Mouse (Mus musculus) T-cell, adult 2 months (primary cell): ENCODE data around the gene Snx11.
A peak's percentile ranks its signal among the peaks of the same experiment; 100 is the strongest.
"Not testable (repeated sequence)": the region's sequence is repeated elsewhere in the genome, so short reads cannot be mapped to it uniquely, and the experiment has no call there.

ENCODE experiments used
- DNase-seq: peaks from one replicate; pipeline ENCODE4 v3.0.0; 2022; ENCODE audit warnings: low spot score

Snx11 gene

GRCm38 (mm10) chr11:96776968-96777962 is at the start of gene Snx11:
TSS of gene Snx11 (minus strand) at chr11:96777559.
- DNase-seq: peak; percentile 92

DNA sequence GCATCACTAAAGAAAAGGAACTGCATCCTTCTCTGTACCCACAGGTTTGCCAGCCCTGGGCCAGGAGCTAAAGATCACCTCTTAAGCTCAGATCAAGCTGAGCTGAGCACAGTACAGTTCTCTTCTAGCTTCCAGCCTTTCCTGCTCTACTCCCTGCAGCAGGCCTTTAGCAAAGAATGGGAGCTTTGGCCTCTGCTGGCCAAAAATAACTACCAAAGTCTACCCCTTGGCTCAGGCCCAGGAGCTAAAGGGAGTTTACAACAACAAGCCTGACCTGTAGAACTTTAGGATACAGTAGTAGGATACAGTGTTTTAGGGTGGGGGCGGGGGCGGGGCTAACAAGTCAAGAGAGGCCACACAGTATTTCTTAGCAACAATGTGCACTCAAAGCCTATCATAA is 49.1 kb upstream of the Snx11 start:
- DNase-seq: no peak

DNA sequence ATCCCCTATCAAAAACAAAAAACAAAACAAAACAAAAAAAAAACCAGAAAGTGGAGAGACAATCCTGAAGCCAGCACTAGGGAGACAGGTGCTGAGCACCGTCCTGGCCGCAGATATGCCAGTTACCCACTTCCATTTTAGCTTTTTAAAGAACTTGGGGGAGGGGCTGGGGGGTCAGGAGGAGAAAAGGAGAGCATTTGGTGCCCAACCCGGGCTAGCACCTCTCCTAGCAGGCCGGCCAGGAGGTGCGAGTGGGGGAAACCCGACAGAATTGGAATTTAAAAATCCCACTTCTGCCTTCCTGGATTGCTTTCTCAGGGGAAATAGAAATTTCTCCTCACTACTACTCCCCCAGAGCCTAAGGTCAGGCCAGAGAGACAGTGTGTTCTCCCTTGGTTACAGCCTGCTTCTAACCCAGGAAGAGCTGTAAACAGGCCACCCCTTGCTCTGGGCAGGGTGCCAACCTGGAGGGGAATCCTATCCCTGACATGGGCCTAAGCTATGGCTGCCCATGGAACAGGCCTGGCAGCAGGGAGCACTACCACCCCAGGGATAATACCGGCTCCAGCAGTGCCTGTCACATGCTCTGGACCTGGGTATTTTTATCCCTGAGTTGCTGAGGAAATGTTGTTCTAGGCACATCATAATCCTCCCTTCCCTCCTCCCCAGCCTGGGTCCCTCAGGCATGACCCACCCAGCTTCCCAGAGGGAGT is 47.6 kb upstream of the Snx11 start:
- DNase-seq: no peak

DNA sequence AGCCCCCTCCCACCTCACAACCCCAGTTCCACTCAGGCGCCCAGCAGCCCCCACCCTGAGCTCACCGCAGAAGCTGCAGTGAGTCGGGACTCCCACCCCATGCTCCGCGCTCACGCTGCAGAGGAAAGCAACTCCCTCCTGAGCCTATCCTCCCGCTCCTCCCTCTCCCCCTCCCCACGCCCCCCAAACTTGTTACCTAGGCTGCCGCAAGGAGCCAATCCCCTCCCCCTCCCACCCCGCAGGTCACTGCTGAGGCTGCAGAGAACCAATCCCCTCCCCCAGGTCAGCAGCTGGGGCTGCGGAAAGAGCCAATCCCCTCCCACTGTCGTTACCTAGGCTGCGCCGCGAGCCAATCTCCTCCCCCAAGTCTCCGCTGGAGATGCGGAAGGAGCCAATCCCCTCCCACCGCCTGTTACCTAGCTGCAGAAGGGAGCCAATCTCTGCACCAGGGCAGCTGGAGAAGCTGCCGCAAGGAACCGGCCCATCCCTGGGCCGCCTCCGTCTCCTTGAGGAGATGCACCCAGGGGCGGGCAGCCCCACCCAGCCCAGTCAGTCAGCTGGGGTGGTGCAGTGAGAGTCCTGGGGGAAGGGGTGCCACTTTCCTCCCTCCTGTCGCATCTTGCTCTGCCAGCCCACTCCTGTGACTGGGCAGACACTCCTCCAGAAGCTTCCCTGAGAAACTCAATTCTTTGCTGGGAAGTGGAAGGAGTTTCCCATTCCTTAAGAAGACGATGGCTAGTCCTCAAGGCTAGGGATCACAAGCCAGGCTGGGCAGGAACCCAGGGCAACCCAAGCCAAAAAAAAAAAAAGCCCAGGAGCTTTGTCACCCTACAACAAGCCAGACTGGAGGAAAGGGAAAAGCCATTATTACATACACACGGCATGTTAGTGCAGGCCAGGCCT is 46.8 kb upstream of the Snx11 start:
- DNase-seq: peak; percentile 87

GRCm38 (mm10) chr11:96823471-96823837 is 46.1 kb upstream of the Snx11 start:
- no peak for DNase-seq

DNA sequence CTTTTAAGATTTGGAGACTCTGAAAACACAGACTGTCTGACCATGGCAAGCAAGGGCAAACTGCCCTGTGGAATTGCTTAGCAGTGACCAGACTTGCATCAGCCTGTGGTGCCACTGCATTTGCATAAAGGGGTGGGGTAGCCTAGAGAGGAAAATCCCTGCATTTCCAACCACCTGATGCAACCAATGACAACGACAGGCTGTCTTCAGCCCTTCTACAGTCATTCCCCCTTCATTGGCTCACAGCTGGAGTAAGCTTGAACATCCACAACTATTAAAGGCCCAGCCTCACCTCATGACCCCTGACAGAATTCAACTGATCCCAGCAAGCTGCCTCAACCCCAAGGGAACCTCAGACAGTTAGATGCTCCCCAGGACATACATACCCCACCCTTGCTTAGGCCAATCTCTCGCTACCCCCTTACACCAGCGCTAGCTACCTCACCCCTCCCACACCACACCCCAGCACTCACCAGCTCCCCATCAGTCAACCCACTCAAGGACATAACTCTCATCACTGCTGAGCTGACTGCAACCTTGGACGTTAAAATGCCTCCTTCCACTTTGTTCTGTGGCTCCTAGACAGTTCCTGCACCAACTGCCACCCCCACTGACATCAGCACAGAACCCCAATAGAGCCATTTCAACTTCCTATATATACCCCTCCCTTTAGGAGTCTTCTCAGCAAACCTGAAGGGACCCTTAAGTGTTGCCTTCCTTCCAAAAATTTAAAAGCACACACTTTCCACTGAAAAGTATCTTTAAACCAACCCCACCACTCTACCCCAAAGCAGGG is 45.5 kb upstream of the Snx11 start:
- DNase-seq: no peak

- DNase-seq: no peak
Measured at GRCm38 (mm10) chr11:96821956-96822355, 44.6 kb upstream of the Snx11 start.

DNA sequence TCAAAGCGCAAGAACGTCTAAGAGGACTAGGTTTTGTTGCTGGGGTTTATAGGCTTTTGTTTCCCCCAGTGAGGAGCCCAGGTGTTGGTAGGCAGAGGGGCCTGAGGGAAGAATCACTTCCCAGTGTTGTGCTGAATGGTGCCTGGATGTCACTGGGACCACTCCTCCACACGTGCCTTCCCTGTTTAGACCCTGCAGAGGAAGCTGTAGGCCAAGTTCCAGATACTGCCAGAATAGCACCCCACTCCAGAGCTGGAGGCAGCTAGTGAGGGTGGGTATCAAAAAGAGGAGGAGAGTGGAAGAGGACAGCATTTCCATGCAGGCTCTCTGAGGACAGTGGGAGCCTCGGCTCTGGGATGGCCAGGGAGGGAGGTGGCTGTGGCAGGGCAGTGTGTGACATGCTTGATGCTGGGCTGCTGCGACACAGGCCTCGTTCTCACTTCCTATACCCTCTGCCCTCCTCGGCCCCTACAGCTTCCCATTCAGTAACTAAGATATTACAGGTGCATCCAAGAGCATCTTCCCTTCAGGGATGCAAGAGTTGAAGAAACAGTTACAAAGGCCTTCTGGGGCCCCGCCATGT is 40.9 kb upstream of the Snx11 start:
- DNase-seq: no peak

DNA sequence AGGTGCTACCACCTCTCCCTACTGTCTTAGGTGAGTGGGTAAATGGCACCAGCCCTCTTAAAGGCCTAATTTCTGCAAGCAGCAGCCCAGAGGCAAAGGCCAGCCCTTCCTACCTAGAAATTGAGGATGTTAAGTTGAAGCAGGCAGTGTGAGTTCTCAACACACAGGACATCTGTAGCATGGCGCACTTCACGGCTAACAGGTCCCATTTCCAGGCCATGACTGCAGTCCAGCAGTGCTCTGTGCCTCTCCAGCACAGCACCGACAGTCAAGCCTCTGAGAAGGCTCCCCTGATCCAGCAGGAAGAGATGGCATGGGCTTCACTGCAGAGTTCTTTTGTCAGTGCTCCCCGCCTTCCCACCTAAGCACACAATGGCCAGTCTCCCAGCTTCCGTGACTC is 39.6 kb upstream of the Snx11 start:
- no peak for DNase-seq

- DNase-seq: no peak
Measured at GRCm38 (mm10) chr11:96816494-96816893, 39.1 kb upstream of the Snx11 start.

DNA sequence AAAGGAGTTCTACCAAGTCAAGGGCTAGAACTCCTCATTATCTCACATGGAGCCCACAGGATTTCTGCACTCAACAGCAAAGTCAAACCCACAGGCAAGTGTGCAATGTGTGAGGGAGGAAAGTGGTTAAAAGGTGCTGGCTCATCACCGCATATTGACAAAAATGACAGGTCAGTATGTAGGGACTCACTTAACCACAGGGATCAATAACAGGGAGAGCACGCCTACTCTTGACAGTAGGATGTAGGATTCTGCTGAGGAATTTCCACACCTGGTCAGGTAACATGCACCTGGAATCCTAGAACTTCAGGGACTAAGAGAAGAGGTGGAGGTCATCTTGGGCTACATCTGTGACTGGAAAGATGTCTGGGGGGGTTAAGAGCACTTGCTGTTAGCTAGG is 38.5 kb upstream of the Snx11 start:
- no peak for DNase-seq

DNA sequence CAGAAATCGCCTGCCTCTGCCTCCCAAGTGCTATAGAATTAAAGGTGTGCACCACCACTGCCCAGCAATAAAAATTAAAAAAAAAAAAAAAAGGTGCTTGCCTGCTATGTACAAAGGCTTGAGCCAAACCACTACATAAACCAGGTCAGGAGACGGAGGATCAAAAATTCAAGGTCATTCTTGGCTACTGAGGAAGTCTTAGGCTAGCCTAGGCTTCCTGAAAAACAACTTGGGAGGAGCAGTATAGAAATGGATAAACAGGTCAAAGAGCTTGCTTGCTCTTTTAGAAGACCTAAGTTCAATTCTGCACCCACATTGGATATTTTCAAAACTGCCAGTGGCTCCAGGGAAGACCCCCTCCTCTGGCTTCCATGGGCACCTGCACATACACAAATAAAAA is 37.1 kb upstream of the Snx11 start:
- no peak for DNase-seq

DNA sequence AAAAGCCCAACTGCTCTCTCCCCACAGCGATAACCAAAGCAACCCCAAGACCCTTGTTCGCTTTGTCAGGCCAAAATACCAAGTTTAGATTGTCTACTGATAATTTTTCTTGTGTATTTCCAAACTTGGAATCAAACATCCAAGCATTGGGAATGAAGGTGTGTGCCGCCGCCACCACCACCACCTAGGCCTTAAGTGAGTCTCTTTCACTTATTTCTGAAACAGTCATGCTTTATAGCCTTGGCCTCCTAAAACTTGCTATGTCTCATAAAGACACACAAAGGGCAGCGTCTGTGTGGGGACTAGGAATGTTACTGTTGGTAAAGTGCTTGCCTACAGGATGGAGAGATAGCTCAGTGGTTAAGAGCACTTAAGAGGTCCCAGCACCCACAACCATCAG is 36.6 kb upstream of the Snx11 start:
- DNase-seq: no peak

- no peak for DNase-seq
Measured at GRCm38 (mm10) chr11:96813455-96813854, 36.1 kb upstream of the Snx11 start.

DNA sequence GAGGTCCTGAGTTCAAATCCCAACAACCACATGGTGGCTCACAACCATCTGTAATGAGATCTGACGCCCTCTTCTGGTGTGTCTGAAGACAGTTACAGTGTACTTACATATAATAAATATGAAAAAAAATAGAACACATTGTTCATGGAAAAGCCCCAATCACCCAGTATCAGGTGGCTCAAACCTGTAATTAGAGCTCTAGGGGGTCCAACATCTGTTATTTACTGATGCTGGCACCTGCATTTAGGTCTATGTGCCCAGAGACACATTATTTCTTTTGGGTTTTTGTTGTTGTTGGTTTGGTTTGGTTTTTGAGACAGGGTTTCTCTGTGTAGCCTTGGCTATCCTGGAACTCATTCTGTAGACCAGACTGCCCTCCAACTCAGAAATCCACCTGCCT is 33.8 kb upstream of the Snx11 start:
- DNase-seq: not testable (repeated sequence)

- DNase-seq: no peak
Measured at GRCm38 (mm10) chr11:96809562-96810235, 32.3 kb upstream of the Snx11 start.

DNA sequence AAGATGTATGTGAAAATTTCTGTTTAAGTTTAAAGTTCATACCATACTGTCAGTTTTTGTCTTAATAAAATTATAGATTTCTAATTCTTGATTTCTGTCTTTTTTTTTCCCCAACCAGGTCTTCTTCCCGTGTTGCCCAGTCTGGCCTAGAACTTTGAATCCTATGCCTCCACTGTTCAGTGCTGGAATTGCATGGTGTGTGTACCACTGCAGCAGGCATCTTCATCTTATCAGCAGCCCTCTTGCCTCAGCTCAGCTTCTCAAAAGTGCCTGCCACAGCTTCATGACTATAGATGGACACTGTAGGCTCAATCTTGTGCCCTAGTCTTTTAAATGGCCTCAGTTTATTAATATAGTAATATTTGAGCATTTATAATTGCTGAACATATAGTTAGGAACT is 30.7 kb upstream of the Snx11 start:
- DNase-seq: no peak

DNA sequence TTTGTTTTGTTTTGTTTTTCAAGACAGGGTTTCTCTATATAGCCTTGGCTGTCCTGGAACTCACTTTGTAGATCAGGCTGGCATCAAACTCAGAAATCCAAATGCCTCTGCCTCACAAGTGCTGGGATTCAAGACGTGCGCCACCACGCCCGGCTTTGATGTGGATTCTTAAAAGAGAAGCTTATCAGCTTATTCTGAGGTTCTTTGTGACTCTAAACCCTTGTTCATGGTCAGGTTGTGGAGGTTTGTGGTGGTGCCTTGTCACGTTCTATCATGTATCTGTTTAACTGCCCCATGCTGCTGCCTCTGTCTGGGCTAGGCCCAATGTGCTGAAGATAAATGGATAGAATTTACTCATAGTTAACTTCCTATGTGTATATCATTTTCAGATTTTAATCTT is 28.2 kb upstream of the Snx11 start:
- DNase-seq: peak; percentile 18

GRCm38 (mm10) chr11:96799511-96799910 is 22.2 kb upstream of the Snx11 start:
- no peak for DNase-seq

DNA sequence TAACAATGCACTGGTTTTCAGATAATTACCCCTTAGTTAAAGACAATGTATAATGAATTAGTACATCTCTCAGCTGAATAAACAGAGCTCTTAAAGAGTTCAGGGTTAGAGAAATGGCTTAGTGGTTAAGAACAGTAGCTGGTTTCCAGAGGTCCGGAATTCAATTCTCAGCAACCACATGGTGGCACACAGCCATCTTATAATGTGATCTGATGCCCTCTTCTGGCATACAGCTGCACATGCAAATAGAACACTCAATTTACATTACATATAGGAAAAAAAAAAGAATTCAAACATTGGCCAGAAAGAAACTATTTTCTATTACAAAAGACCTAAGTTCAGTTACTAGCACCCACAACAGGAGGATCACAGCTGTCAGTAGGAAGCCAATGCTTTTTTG is 19.2 kb upstream of the Snx11 start:
- peak; percentile 23 for DNase-seq
